Mouse (Mus musculus) ES-E14 (cell line): Measurements from ENCODE around the gene Spg11.

ENCODE experiments used
- MAFK ChIP-seq: IDR thresholded peaks from 2 replicates; pipeline ENCODE4 v1.6.1; 2014; ENCODE audit warnings: mild to moderate bottlenecking, low read depth, low read length, inconsistent platforms; ENCODE audit not compliant: insufficient read depth
- ZC3H11A ChIP-seq: IDR thresholded peaks from 2 replicates; pipeline ENCODE4 v1.6.1; 2012; ENCODE audit warnings: low read depth, mild to moderate bottlenecking, inconsistent platforms, low read length, borderline replicate concordance

- TF ChIP-seq MAFK (no peak), ZC3H11A (no peak)
These were observed 58.6 kb downstream of the Spg11 start for GRCm38 (mm10) chr2:122059365-122060115.
